Mouse (Mus musculus) embryonic facial prominence, embryonic 11.5 days (tissue): ENCODE measurements around the gene Gm15737. TPM values are rescaled to one million over a fixed set of nuclear protein-coding genes. Genes with fewer than 3 reads are reported as not detected.

ENCODE experiments used
- ATAC-seq: fragments of 200-750 bp; cut with Nextera tagmentation; replicated peaks from 2 replicates; pipeline ENCODE4 v1.8.0; 2017; ENCODE audit warnings: low read depth; ENCODE audit not compliant: insufficient number of reproducible peaks, low FRiP score, low TSS enrichment
- DNase-seq: peaks from one replicate; pipeline ENCODE4 v3.0.0-alpha.2; 2015; ENCODE audit warnings: low spot score
- H3K27ac ChIP-seq: fragments of 300-500 bp; sonication (generic); replicated peaks from 2 replicates; pipeline ENCODE4 v1.5.1; 2014; ENCODE audit warnings: mild to moderate bottlenecking, low read depth, low read length, control low read depth
- H3K27me3 ChIP-seq: fragments of 300-500 bp; sonication (generic); 2 replicates; pipeline ENCODE4 v1.6.1; 2014; ENCODE audit warnings: mild to moderate bottlenecking, low read length, moderate library complexity, mixed read lengths; ENCODE audit not compliant: control insufficient read depth, insufficient read depth
- H3K36me3 ChIP-seq: fragments of 300-500 bp; sonication (generic); replicated peaks from 2 replicates; pipeline ENCODE4 v1.6.1; 2014; ENCODE audit warnings: low read depth, mild to moderate bottlenecking, low read length, moderate library complexity, mixed read lengths; ENCODE audit not compliant: control insufficient read depth, insufficient read depth
- H3K4me1 ChIP-seq: fragments of 300-500 bp; sonication (generic); 2 replicates; pipeline ENCODE4 v1.6.1; 2014; ENCODE audit warnings: low read length, mixed read lengths; ENCODE audit not compliant: control insufficient read depth, insufficient read depth
- H3K4me2 ChIP-seq: fragments of 300-500 bp; sonication (generic); 2 replicates; pipeline ENCODE4 v1.6.1; 2014; ENCODE audit warnings: low read depth, mild to moderate bottlenecking, control low read depth, low read length, moderate library complexity
- H3K4me3 ChIP-seq: fragments of 300-500 bp; sonication (generic); 2 replicates; pipeline ENCODE4 v1.5.1; 2014; ENCODE audit warnings: low read depth, low read length, control low read depth
- H3K9ac ChIP-seq: fragments of 300-500 bp; sonication (generic); replicated peaks from 2 replicates; pipeline ENCODE4 v1.6.1; 2014; ENCODE audit warnings: mild to moderate bottlenecking, control low read depth, low read length
- H3K9me3 ChIP-seq: fragments of 300-500 bp; sonication (generic); replicated peaks from 2 replicates; pipeline ENCODE4 v1.6.1; 2016; ENCODE audit warnings: mild to moderate bottlenecking, low read length, inconsistent platforms, mixed read lengths; ENCODE audit not compliant: control insufficient read depth
- WGBS: fragments of 180-500 bp; shearing (Covaris S2); extraction: QIAGEN DNeasy Blood & Tissue Kit; methylation state at CpG from one replicate; pipeline ENCODE4 v1.1.7; 2014; 5-methylcytosine and 5-hydroxymethylcytosine counted together
- polyA plus RNA-seq: library from polyadenylated mRNA; unstranded; fragments of >200 nt; fragmentation: Nextera tagmentation; extraction: Ambion mirVana; gene quantifications from 2 replicates; pipeline ENCODE4 v1.2.1, GENCODE M21; 2014

The Gm15737 gene
- polyA plus RNA-seq, 1 experiment from 2014 or later, result not detected

GRCm38 (mm10) chr6:92876121-92876520, 7.0 kb downstream of the Gm15737 start:
- no peak for DNase-seq
- H3K4me2 ChIP-seq, result no peak overlapping the region
- no peak overlapping the region for H3K27ac ChIP-seq
- H3K4me1 ChIP-seq, result no peaks in the 10 kb centered on the region
- WGBS, result 80% methylated on average over 5 of the region's 5 CpGs
- no peaks in the 10 kb centered on the region for H3K9me3 ChIP-seq
- no peak overlapping the region for H3K4me3 ChIP-seq
- H3K9ac ChIP-seq, result no peak overlapping the region
- no peaks in the 10 kb centered on the region for H3K36me3 ChIP-seq
- no peaks in the 10 kb centered on the region for H3K27me3 ChIP-seq
- no peak for ATAC-seq

DNA sequence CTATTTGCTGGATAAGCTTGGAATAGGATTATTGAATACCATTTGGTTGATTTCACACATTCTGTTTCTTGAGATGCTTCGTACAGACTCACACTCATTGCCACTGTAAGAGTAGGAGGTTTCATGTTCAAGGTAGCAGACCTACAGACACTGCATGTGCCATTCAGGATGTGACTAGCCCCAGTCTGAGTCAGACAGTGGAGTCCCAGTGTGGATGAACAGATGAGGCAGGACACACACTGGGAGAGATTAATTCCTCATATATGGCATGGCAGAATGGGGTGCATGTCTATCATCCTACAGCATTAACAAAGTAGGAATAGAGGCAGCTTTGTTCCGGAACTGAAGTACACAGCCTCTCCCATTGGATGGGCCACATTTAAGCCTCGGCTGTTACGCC, 8.1 kb downstream of the Gm15737 start:
- Histone ChIP-seq H3K4me3 (no peak overlapping the region), H3K27me3 (no peaks in the 10 kb centered on the region), H3K4me2 (no peak overlapping the region), H3K4me1 (no peaks in the 10 kb centered on the region), H3K27ac (no peak overlapping the region), H3K36me3 (no peaks in the 10 kb centered on the region), H3K9ac (no peak overlapping the region), H3K9me3 (no peaks in the 10 kb centered on the region)
- DNase-seq, result no peak
- WGBS, result 92% methylated on average over 4 of the region's 4 CpGs
- ATAC-seq, result no peak

- no peaks in the 10 kb centered on the region for H3K27me3 ChIP-seq
- no peaks in the 10 kb centered on the region for H3K36me3 ChIP-seq
- no peaks in the 10 kb centered on the region for H3K4me1 ChIP-seq
- H3K4me2 ChIP-seq, result no peak overlapping the region
- H3K9ac ChIP-seq, result no peak overlapping the region
- H3K4me3 ChIP-seq, result no peak overlapping the region
- no peaks in the 10 kb centered on the region for H3K9me3 ChIP-seq
- 90% methylated on average over 5 of the region's 5 CpGs for WGBS
- no peak for ATAC-seq
- no peak for DNase-seq
- no peak overlapping the region for H3K27ac ChIP-seq
These were observed 9.6 kb downstream of the Gm15737 start for GRCm38 (mm10) chr6:92878771-92879170.

DNA sequence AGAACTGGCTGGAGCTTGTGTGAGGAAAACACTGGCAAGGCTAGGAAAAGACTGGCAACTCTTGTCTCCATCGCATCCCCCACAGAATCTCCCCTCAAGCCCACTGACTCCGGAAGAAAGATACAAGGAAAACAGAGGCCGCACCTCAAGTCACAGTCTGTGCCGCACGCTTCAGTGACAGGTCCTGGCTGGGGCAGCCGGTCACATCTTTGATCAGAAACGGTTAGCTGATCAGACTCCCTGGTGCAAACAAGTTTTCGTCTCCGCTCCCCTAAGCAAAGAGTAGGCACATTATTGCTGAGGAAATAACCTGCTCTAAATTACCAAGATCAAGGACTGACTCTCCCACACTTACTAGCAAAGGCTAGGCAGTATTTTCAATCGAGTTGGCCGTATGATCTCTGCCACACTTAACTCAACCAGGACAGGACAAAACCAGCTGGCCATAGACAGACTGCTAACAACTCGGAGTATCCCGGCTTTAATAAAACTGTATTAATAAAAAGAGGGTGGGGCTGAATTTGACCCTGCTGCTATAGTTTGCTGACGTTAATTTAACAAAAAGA, 10.6 kb downstream of the Gm15737 start:
- DNase-seq (no peak), ATAC-seq (no peak)
- Histone ChIP-seq H3K4me1 (no peaks in the 10 kb centered on the region), H3K27me3 (no peaks in the 10 kb centered on the region), H3K4me2 (no peak overlapping the region), H3K36me3 (no peaks in the 10 kb centered on the region), H3K27ac (no peak overlapping the region), H3K4me3 (no peak overlapping the region), H3K9me3 (no peaks in the 10 kb centered on the region), H3K9ac (no peak overlapping the region)
- WGBS, result 80% methylated on average over 14 of the region's 14 CpGs

DNA sequence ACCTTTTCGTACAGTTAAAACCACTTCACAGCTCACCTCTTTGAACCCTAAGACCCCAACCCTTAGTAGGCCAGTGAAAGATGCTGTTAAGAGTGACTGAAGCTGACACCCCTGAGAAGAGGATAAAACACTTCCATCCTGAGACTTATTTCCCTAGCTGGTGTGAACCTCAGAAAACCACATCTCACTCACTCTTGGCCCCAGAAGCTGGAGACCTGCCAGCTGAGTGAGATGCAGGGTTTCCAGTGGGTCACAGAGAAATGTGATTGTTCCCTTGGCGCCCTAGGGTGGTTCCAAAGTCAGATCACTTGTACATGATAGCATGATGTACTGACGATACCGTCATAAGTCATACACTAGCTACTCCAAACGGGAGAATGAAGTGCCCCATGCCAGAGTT, 13.3 kb downstream of the Gm15737 start:
- no peaks in the 10 kb centered on the region; the same call in 1 of the 2 replicates for H3K36me3 ChIP-seq
- WGBS, result 77% methylated on average over 5 of the region's 5 CpGs
- no peak overlapping the region for H3K9ac ChIP-seq
- H3K27me3 ChIP-seq, result no peaks in the 10 kb centered on the region
- ATAC-seq, result no peak
- H3K27ac ChIP-seq, result no peak overlapping the region
- no peak overlapping the region for H3K4me2 ChIP-seq
- H3K9me3 ChIP-seq, result no peaks in the 10 kb centered on the region
- H3K4me3 ChIP-seq, result no peak overlapping the region
- no peak for DNase-seq
- no peaks in the 10 kb centered on the region for H3K4me1 ChIP-seq

GRCm38 (mm10) chr6:92883131-92883900, 14.2 kb downstream of the Gm15737 start:
- no peak overlapping the region for H3K27ac ChIP-seq
- no peaks in the 10 kb centered on the region for H3K9me3 ChIP-seq
- no peaks in the 10 kb centered on the region; the same call in 1 of the 2 replicates for H3K36me3 ChIP-seq
- no peaks in the 10 kb centered on the region for H3K4me1 ChIP-seq
- no peak overlapping the region for H3K4me3 ChIP-seq
- H3K4me2 ChIP-seq, result no peak overlapping the region
- H3K27me3 ChIP-seq, result no peaks in the 10 kb centered on the region
- H3K9ac ChIP-seq, result no peak overlapping the region
- 30% methylated on average over 9 of the region's 9 CpGs for WGBS
- peak; percentile 18 for DNase-seq
- no peak for ATAC-seq

- DNase-seq (peak; percentile 47), ATAC-seq (no peak)
- Histone ChIP-seq H3K4me2 (no peak overlapping the region), H3K9ac (no peak overlapping the region), H3K4me3 (no peak overlapping the region), H3K36me3 (no peaks in the 10 kb centered on the region), H3K27ac (no peak overlapping the region), H3K4me1 (peaks cover 3% of the 10 kb centered on the region; the same call in 1 of the 2 replicates), H3K9me3 (no peaks in the 10 kb centered on the region), H3K27me3 (no peaks in the 10 kb centered on the region)
- WGBS, result 34% methylated on average over 1 of the region's 1 CpGs
These were observed 22.4 kb downstream of the Gm15737 start for GRCm38 (mm10) chr6:92891535-92891934.

- no peak for ATAC-seq
- no peak overlapping the region for H3K4me3 ChIP-seq
These were observed 34.9 kb downstream of the Gm15737 start for GRCm38 (mm10) chr6:92904037-92904436.

More at GRCm38 (mm10) chr6:92904037-92904436, 34.9 kb downstream of the Gm15737 start:
- WGBS, result 60% methylated on average over 1 of the region's 1 CpGs
- Histone ChIP-seq H3K36me3 (no peaks in the 10 kb centered on the region; the same call in 1 of the 2 replicates), H3K4me1 (no peaks in the 10 kb centered on the region), H3K9me3 (no peaks in the 10 kb centered on the region), H3K4me2 (no peak overlapping the region), H3K27me3 (no peaks in the 10 kb centered on the region), H3K9ac (no peak overlapping the region), H3K27ac (no peak overlapping the region)
- no peak for DNase-seq
